Mouse (Mus musculus) kidney, postnatal 0 days (tissue): Measurements from ENCODE around the gene Sart1. TPM values are rescaled to one million over a fixed set of nuclear protein-coding genes. Genes with fewer than 3 reads are reported as not detected.

Experiments
- ATAC-seq: fragments of 200-750 bp; cut with Nextera tagmentation; replicated peaks from 2 replicates; pipeline ENCODE4 v1.8.0; 2017; ENCODE audit warnings: low read depth, moderate number of reproducible peaks, moderate TSS enrichment, moderate library complexity; ENCODE audit not compliant: low FRiP score
- DNase-seq: peaks from one replicate; pipeline ENCODE4 v3.0.0-alpha.2; 2016; ENCODE audit warnings: low spot score
- H3K27ac ChIP-seq: fragments of 300-500 bp; sonication (generic); 2 replicates; pipeline ENCODE4 v1.5.1; 2014; ENCODE audit warnings: mild to moderate bottlenecking
- H3K27me3 ChIP-seq: fragments of 300-500 bp; sonication (generic); 2 replicates; pipeline ENCODE4 v1.6.1; 2014; ENCODE audit warnings: low read length, mixed read lengths; ENCODE audit not compliant: insufficient read depth
- H3K36me3 ChIP-seq: fragments of 300-500 bp; sonication (generic); 2 replicates; pipeline ENCODE4 v1.6.1; 2014; ENCODE audit warnings: low read length, mixed read lengths; ENCODE audit not compliant: insufficient read depth
- H3K4me1 ChIP-seq: fragments of 300-500 bp; sonication (generic); replicated peaks from 2 replicates; pipeline ENCODE4 v1.6.1; 2014; ENCODE audit warnings: antibody characterized with exemption, low read length, mixed read lengths; ENCODE audit not compliant: insufficient read depth
- H3K4me2 ChIP-seq: fragments of 300-500 bp; sonication (generic); 2 replicates; pipeline ENCODE4 v1.6.1; 2014; ENCODE audit warnings: mild to moderate bottlenecking, low read length, moderate library complexity, mixed read lengths
- H3K4me3 ChIP-seq: fragments of 300-500 bp; sonication (generic); replicated peaks from 2 replicates; pipeline ENCODE4 v1.5.1; 2014; ENCODE audit warnings: low read depth, low read length
- H3K9ac ChIP-seq: fragments of 300-500 bp; sonication (generic); 2 replicates; pipeline ENCODE4 v1.6.1; 2014; ENCODE audit warnings: low read depth, low read length
- H3K9me3 ChIP-seq: fragments of 300-500 bp; sonication (generic); replicated peaks from 2 replicates; pipeline ENCODE4 v1.6.1; 2016; ENCODE audit warnings: low read length, inconsistent platforms, mixed read lengths
- CTCF ChIP-seq: IDR thresholded peaks from 2 replicates; pipeline ENCODE4 v1.5.1; 2016; ENCODE audit warnings: antibody characterized with exemption, low read depth, mild to moderate bottlenecking, moderate library complexity
- WGBS: fragments of 180-500 bp; shearing (Covaris S2); extraction: QIAGEN DNeasy Blood & Tissue Kit; methylation state at CpG from one replicate; pipeline ENCODE4 v1.1.7; 2014; 5-methylcytosine and 5-hydroxymethylcytosine counted together
- polyA plus RNA-seq: library from polyadenylated mRNA; unstranded; fragments of >200 nt; fragmentation: Nextera tagmentation; extraction: Ambion mirVana; gene quantifications from 2 replicates; pipeline ENCODE4 v1.2.1, GENCODE M21; 2015

Gene Sart1
- polyA plus RNA-seq, 1 experiment from 2014 or later: 57.8 TPM

DNA sequence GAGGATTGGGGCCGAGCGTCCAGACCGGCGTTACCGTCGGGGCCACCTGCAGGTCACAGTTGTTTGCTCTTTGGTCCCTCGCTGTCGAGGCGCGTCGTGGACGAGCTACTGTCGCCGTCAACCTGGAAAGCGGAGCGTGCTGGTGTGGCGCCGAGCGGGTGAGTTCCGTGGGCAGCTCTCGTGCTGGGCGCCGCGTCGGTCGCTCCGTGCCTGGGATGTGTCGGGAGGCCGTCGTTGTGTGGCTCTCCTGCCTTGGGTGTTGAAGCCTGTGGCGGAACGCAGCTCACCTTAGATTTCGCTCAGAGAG is 21.5 kb downstream of the Sart1 start, which contains the start of gene Banf1:
Gene Banf1, minus strand, starts transcription at position 116 of the 307 bp plus-strand sequence.
- peak within 1 kb of the TSS; percentile 95 for H3K27ac ChIP-seq

DNA sequence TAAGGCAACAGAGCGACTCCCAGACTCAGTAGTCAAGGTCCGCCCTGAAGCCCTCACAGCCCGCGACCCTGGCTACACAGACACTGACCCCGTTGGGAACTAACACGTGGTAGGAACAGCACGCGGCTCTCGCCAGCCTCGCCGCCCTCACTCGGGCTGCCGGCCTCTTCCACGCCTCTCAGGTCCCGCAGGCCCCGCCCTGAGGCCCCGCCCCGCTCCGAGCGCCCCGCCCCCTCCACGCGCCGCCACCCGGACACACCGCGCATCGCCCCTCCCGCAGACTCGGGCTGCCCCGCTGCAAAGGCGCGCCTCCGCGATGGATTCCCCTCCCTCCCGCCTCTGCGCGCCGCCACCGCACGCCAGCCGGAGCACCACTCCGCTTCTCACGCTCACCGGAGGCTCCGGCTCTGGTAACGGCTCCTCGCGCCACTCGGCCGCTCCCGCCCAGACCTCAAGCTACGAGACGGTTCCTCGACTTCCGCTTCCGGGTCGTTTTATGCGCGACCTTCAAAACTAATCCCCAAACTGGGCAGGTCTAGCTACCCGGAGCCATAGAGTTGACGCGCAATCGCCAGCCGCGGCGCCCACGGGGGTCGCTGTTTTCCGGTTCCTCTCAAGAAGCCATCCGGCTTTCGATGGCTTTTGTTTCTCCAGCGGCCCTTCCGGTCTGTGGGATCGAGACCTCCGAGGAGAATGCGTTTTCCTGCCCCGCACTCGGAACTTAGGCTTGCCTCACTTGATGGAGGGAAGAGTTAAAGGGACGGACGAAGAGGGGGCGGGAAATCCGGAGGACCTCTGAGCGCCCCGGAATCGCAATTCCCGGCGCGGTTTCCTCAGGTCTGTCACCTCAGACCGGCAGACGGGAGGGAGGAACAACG is 22.1 kb downstream of the Sart1 start, which contains the start of gene Eif1ad:
Gene Eif1ad, plus strand, starts transcription at position 567 of the 878 bp plus-strand sequence.
- WGBS: under 1% methylated on average over 80 of the region's 92 CpGs
- Histone ChIP-seq H3K27me3 (no peaks in the 10 kb centered on the region), H3K9ac (peak within 1 kb of the TSS; percentile 73), H3K36me3 (peaks cover 28% of the 10 kb centered on the region), H3K9me3 (no peaks in the 10 kb centered on the region), H3K27ac (peak within 1 kb of the TSS; percentile 95), H3K4me1 (peaks cover 13% of the 10 kb centered on the region; the same call in 1 of the 2 replicates), H3K4me3 (peak within 1 kb of the TSS; percentile 86), H3K4me2 (peak within 1 kb of the TSS; percentile 74)
- no peak; the same call in 1 of the 2 replicates for TF ChIP-seq CTCF
- ATAC-seq (peak; percentile 92), DNase-seq (peak; percentile 97)

More for the DNA sequence above, 21.5 kb downstream of the Sart1 start, which contains the start of gene Banf1:
- H3K4me1 ChIP-seq: peaks cover 13% of the 10 kb centered on the region; the same call in 1 of the 2 replicates
- peak within 1 kb of the TSS; percentile 73 for H3K9ac ChIP-seq
- TF ChIP-seq CTCF: no peak
- no peaks in the 10 kb centered on the region for H3K27me3 ChIP-seq
- DNase-seq (no peak), ATAC-seq (no peak; the same call in 1 of the 2 replicates)
- peaks cover 32% of the 10 kb centered on the region for H3K36me3 ChIP-seq
- peak within 1 kb of the TSS; percentile 86 for H3K4me3 ChIP-seq
- under 1% methylated on average over 33 of the region's 33 CpGs for WGBS
- H3K4me2 ChIP-seq: peak within 1 kb of the TSS; percentile 74
- H3K9me3 ChIP-seq: no peaks in the 10 kb centered on the region

- DNase-seq (no peak), ATAC-seq (no peak)
- no peaks in the 10 kb centered on the region for H3K27me3 ChIP-seq
- peak overlapping the region; percentile 73; the same call in 1 of the 2 replicates for H3K9ac ChIP-seq
- no peaks in the 10 kb centered on the region for H3K9me3 ChIP-seq
- H3K27ac ChIP-seq: peak overlapping the region; percentile 95; the same call in 1 of the 2 replicates
- no peak for TF ChIP-seq CTCF
- peaks cover 26% of the 10 kb centered on the region for H3K36me3 ChIP-seq
- H3K4me3 ChIP-seq: peak overlapping the region; percentile 86
- 22% methylated on average over 11 of the region's 11 CpGs for WGBS
- peak overlapping the region; percentile 74 for H3K4me2 ChIP-seq
- peaks cover 13% of the 10 kb centered on the region; the same call in 1 of the 2 replicates for H3K4me1 ChIP-seq
Measured at GRCm38 (mm10) chr19:5365751-5366150, 22.8 kb downstream of the Sart1 start.

- TF ChIP-seq CTCF: no peak
- 88% methylated on average over 2 of the region's 2 CpGs for WGBS
- H3K27me3 ChIP-seq: no peaks in the 10 kb centered on the region
- H3K4me1 ChIP-seq: peaks cover 13% of the 10 kb centered on the region; the same call in 1 of the 2 replicates
- peaks cover 12% of the 10 kb centered on the region; the same call in 1 of the 2 replicates for H3K36me3 ChIP-seq
- no peak overlapping the region for H3K4me2 ChIP-seq
- DNase-seq (no peak), ATAC-seq (no peak)
- no peak overlapping the region for H3K9ac ChIP-seq
- H3K27ac ChIP-seq: no peak overlapping the region
- H3K9me3 ChIP-seq: no peaks in the 10 kb centered on the region
- H3K4me3 ChIP-seq: no peak overlapping the region
Measured at GRCm38 (mm10) chr19:5364124-5364523, 24.4 kb downstream of the Sart1 start.

- Histone ChIP-seq H3K4me1 (0 out of 2 replicates have a peak, but pooled peaks cover 5% of the 10 kb centered on the region), H3K4me2 (no peak overlapping the region), H3K9me3 (no peaks in the 10 kb centered on the region), H3K27ac (no peak overlapping the region), H3K9ac (no peak overlapping the region), H3K27me3 (no peaks in the 10 kb centered on the region), H3K4me3 (no peak overlapping the region), H3K36me3 (0 out of 2 replicates have a peak, but pooled peaks cover 3% of the 10 kb centered on the region)
- 82% methylated on average over 2 of the region's 2 CpGs for WGBS
- ATAC-seq (no peak), DNase-seq (no peak)
- no peak for TF ChIP-seq CTCF
Measured at GRCm38 (mm10) chr19:5362186-5362585, 26.3 kb downstream of the Sart1 start.

DNA sequence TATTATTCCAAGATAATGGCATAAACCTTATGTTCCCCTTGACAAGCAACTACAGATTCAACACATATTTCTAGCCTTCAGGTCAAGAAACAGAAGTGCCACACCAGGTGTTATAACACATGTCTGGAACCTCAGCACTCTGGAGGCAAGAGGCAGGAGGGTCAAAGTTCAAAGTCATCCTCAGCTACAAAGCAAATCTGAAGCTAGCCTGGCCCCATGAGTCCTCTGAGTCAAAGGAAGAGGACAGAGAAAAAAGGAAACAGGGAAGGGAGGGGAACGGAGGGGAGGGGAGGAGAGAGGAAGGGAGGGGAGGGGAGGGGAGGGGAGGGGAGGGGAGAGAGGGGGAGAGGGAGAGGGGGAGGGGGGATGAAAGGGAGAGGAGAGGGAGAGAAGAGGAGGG is 32.4 kb downstream of the Sart1 start:
- Histone ChIP-seq H3K9me3 (no peaks in the 10 kb centered on the region), H3K4me1 (no peaks in the 10 kb centered on the region), H3K27ac (no peak overlapping the region), H3K36me3 (no peaks in the 10 kb centered on the region), H3K27me3 (no peaks in the 10 kb centered on the region), H3K4me3 (no peak overlapping the region), H3K4me2 (no peak overlapping the region), H3K9ac (no peak overlapping the region)
- no CpG with 5 or more reads among the region's 1 CpGs for WGBS
- no peak for ATAC-seq
- TF ChIP-seq CTCF: no peak
- peak; percentile 10 for DNase-seq
